Mouse (Mus musculus): Measurements from ENCODE around the gene Rpl19. TPM values are rescaled to one million over a fixed set of nuclear protein-coding genes. Genes with fewer than 3 reads are reported as not detected.

The Rpl19 gene
- total RNA-seq, 2 experiments from 2014 or later, result 2,000 to 4,300 TPM

DNA sequence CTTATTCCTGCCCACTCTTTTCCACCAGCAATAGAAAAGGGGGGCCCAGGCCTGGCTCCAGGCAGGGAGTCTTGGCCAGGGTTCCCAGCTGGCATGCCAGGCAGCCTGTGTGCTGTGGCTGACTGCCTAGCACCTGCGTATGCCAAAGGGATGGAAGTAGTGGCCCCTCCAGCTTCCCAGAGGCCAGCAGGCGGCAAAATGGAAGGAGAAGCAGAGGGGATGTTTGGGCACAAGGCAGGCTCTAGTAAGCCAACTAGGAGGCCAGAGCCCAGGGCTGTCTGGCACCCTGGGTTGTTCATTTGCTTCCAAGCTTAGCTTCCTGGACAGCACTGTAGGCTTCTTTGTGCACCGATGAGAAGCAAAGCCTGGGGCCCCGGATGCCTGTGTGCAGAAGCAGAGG, 21.2 kb downstream of the Rpl19 start:
- ATAC-seq (replicated peaks; ENCODE audit: low FRiP score, low TSS enrichment, poor library complexity, severe bottlenecking), result no peak

- ATAC-seq (replicated peaks; ENCODE audit: low FRiP score, low TSS enrichment, poor library complexity, severe bottlenecking), result no peak
These were observed 23.4 kb downstream of the Rpl19 start for GRCm38 (mm10) chr11:98049672-98050519.

DNA sequence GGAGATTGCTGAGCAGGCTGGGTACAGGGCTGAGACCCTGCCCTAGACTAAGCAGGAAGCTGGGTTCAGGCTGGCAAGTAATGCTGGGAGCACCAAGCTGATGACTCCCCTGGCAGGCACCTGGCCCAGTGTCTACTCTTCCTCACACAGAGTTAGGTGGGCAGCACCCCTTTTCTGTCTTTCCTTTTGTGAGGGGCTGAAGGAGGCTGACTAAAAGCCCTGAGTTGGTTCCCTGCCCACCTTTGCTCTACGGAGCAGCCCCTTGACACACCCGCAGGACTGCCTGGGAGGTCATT, 24.0 kb downstream of the Rpl19 start:
- no peak for ATAC-seq (replicated peaks; ENCODE audit: low FRiP score, low TSS enrichment, poor library complexity, severe bottlenecking)

DNA sequence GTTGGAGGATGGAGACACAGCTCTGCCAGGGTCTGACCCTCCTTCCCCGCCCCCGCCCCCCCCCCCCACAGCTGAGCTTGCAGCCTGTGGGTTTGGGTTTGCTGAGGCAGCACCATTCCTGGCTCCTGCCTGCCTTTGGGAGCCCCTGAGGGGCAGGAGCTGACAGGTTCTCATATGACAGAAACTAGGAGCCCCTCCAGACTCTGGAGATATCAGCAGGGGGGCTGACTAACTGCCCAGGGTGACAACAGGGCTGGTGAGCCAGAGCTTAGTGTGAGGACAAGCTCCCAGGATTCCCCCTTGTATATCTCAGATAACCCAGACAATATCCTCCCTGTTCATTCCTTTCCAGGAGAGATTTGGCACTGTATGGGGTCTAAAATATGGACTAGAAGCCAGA, 24.4 kb downstream of the Rpl19 start:
- ATAC-seq (replicated peaks; ENCODE audit: low FRiP score, low TSS enrichment, poor library complexity, severe bottlenecking), result no peak

DNA sequence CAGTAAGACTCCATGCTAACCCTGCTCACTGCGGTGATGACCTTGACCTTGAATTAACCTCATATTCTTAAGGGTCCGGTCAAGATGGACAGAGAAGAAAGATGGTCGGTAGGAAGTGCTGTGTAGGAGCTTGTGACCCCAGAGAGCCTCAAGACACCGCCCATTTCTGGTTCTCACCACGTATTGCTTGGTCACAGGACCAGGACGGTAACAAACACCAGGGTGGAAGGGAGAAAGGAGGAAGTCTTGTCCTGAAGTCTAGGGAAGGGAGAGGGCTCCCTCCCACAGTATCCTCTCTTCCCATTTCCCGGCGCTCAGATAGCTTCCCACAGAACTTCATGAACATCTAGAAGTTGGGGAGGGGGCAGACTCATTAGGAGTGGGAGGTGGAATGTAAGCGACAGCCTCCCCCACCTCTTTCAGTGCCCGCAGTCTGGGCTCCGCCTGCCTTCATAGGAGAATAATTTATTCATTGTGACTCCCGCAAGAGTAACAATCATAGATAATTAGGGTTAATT, 25.2 kb downstream of the Rpl19 start:
- ATAC-seq (replicated peaks; ENCODE audit: low FRiP score, low TSS enrichment, poor library complexity, severe bottlenecking), result no peak

DNA sequence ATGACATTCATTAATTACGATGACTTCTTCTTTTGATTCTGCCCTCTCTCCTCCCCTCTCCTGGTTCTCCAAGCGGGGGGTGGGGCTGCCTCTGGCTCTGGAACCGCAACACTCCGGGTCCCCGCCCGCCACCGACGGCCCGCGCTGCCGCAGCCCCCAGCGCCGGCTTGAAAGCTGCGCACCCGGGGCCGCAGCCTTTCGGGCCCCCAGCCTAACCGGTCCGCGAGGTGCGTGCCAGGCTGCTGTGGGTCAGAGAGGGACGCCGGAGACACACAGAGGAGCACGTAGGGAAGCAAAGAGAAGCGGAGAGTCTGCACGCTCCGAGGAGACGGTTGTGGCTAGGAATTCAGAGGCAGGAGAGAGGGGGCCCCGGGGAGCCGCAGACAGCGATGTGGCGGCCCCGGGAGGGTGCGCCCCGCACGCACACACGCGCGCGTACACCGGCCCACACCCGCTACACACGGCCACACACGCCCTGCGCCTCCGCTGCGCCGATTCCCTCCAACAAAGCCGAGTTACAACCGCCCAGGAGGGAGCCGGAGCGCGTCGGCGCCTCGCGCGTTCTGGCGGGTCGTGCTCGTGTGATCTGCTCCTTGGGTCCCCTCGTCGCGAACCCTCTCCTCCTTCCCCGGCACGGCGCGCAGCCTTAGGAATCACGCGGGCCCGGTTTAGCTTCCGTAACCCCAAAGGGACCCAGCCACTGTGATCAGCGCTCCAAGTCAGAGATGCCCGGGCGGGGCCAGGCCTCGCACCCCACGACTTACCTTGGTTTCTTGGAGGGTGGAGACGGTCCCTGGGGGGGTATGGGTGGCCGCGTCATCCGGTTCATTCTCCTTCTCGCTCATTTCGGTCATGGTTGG, 25.8 kb downstream of the Rpl19 start:
- ATAC-seq (replicated peaks; ENCODE audit: low FRiP score, low TSS enrichment, poor library complexity, severe bottlenecking), result no peak

DNA sequence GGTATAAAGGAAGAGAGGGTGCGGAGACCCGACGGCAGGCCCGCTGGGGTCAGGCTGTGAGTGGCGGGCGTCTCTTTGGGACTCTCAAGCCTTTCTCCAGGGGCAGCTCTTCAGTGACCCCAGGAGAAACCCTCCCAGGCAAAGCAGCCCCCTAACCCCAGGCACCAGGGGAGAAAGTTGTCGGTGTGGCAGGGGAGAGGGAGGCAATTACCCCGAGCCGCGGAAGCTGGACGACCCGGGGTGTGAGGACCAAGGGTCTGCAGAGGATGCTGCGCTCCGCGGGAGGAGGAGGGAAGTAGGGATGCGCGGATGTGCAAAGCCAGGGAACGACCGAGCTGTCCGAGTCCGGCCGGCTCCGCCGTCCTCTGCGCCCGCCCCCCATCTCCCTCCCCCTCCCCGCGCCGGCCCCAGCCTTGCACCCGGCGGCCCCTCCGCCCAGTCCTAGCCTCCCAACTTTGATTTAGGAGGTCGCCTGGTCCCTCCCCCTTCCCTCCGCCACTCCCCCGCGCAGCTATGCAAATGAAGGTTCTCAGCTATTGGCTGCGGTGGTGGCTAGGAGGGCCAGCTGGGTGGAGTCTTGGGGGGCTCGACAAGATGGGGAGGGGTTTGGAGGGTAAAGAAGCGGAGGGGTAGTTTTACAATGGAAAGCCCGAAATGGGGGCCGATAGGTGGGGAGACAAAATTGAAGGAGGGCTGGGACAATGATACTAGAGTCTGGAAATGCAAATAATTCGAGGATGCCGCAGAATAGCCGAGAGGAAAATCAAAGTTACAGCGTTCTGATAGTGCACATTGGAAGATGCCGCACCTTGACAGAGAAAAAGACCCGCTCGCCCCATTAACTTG, 26.7 kb downstream of the Rpl19 start, which contains the start of gene Stac2:
Gene Stac2, minus strand, starts transcription at position 474 of the 846 bp plus-strand sequence.
- ATAC-seq (replicated peaks; ENCODE audit: low FRiP score, low TSS enrichment, poor library complexity, severe bottlenecking), result no peak

DNA sequence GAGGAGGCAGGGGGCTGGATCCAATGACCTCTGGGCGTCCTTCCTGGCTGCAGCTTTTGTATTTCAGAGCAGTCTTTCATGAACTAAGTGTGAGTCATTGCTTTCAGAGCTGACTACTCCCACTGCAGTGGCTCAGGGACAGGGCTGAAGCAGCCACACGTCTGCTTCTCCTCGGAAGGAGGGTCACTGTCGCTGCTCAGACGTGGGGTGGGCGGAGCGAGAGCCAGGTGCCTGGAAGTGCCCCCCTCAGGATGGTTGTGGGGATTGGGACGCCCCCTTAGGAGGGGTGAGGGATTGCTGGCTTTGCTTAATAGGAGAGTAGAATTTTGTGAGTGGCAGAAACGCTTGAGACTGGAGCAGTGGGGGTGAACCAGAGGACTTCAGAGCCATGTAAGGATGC, 31.0 kb downstream of the Rpl19 start:
- no peak for ATAC-seq (replicated peaks; ENCODE audit: low FRiP score, low TSS enrichment, poor library complexity, severe bottlenecking)

DNA sequence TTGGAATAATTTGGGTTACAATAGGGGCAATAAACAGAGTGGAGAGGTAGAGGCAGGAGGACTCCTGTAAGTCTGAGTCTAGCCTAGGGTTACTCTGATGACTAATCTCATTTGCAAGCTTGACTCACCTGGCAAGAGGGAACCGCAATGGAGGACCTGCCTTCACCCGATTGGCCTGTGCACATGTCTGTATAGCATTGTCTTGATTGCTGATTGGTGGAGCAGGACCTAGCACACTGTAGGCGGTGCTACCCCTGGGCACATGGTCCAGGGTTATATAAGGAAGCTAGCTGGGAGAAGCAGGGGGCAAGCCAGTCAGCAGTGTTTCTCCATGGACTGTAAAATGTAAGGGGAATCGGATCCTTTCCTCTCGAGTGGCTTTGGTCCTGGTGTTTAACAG, 31.5 kb downstream of the Rpl19 start:
- no peak for ATAC-seq (replicated peaks; ENCODE audit: low FRiP score, low TSS enrichment, poor library complexity, severe bottlenecking)

DNA sequence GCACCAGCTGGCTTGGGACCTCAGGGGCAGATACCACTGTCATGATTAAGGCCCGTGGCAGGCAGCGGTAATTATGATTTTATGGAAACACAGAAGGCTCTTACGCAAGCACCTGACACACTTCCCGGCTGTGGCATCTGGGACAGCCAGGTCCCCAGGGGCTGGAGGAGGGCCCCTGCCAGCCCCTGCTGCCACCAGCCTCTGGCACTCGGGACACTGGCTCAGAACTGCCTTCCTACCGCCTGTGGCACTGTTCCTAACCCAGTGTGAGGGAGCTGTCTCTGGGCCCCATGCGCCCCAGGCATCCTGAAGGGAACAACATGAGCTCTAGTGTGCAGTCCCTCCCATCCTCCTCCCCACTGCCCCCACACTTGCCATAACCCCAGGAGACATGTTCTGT, 33.2 kb downstream of the Rpl19 start:
- no peak for ATAC-seq (replicated peaks; ENCODE audit: low FRiP score, low TSS enrichment, poor library complexity, severe bottlenecking)

GRCm38 (mm10) chr11:98060104-98060692, 33.7 kb downstream of the Rpl19 start:
- ATAC-seq (replicated peaks; ENCODE audit: low FRiP score, low TSS enrichment, poor library complexity, severe bottlenecking), result no peak

DNA sequence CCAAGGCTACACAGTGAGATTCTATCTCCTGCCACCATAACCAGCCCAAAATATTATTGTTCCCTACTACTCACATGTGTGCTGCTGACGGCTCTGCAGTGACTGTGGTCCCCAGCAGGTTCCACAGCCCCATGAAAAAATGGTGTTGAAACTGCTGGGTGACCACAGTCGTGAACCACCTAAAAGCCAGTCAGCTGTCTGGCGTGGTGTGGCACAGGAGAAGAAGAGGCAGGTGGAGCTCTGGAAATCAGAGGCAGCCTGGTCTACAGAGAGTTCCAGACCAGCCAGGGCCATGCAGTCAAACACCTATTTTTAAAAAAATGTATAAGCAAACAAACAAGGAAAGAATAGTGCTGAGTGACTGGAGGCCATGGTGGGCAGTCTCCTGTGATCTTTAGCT, 34.9 kb downstream of the Rpl19 start:
- ATAC-seq (replicated peaks; ENCODE audit: low FRiP score, low TSS enrichment, poor library complexity, severe bottlenecking), result no peak

DNA sequence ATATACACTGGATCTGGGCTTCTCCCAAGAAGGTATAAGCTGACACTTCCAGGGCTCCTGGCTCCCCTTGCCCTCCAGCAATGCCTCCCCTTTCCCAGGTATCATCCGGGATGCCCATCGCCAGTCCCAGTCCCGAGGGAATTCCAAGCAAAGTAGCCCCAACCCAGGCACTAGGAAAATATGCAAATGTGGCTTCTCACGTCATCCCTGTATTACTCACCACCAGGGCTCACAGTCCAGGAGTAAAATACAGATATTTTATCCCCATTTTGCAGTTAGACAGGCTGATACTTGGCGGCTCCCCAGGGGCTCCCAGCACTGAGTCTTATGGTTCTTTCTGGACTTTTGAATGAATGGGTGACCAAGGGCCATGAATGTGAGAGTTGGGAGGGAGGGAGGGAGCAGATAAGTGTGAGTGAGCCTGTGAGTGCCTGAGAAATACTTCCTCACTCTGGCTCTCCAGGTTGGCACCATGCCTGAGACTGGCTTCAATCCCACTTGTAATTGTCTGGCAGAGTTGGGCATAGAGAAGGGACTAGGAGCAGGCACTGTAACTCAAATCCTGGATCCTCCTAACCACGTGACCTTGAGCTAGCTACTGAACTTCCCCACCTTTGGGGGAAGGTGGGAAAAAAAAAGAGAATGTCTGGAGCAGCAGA, 35.5 kb downstream of the Rpl19 start:
- no peak for ATAC-seq (replicated peaks; ENCODE audit: low FRiP score, low TSS enrichment, poor library complexity, severe bottlenecking)

GRCm38 (mm10) chr11:98066201-98066600, 39.7 kb downstream of the Rpl19 start:
- no peak for ATAC-seq (replicated peaks; ENCODE audit: low FRiP score, low TSS enrichment, poor library complexity, severe bottlenecking)

DNA sequence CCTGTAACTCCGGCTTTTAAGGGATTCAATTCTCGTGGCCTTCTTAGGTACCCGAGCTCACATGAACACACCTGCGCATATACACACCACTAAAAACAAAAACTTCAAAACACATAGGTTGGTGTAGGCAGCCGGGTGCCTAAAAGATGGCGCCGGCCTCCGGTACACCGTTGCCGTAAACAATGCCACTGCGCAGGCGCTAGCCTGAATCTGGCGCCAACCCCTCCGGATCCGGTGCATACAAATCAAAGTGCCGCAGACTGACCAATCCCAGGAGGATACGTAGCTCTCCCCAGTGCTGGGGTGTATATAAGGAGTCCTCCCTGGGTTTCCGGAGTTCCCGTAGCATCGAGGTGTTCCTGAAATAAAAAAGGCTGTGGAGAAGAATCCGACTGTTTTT, 40.7 kb downstream of the Rpl19 start:
- no peak for ATAC-seq (replicated peaks; ENCODE audit: low FRiP score, low TSS enrichment, poor library complexity, severe bottlenecking)

GRCm38 (mm10) chr11:98073442-98073841, 46.9 kb downstream of the Rpl19 start:
- ATAC-seq (replicated peaks; ENCODE audit: low FRiP score, low TSS enrichment, poor library complexity, severe bottlenecking), result no peak

- ATAC-seq (replicated peaks; ENCODE audit: low FRiP score, low TSS enrichment, poor library complexity, severe bottlenecking), result peak; percentile 85
These were observed 48.8 kb downstream of the Rpl19 start for GRCm38 (mm10) chr11:98075195-98075808.

GRCm38 (mm10) chr11:98077086-98077485, 50.6 kb downstream of the Rpl19 start:
- no peak for ATAC-seq (replicated peaks; ENCODE audit: low FRiP score, low TSS enrichment, poor library complexity, severe bottlenecking)

Data from megakaryocyte-erythroid progenitor cell, adult 5-6 weeks (primary cell).